Mouse (Mus musculus) hindbrain, embryonic 15.5 days (tissue): ENCODE data around the gene Elmsan1. TPM values are rescaled to one million over a fixed set of nuclear protein-coding genes. Genes with fewer than 3 reads are reported as not detected.
"Not testable (repeated sequence)": the region's sequence is repeated elsewhere in the genome, so short reads cannot be mapped to it uniquely, and the experiment has no call there.

Experiments used
- ATAC-seq: fragments of 200-750 bp; cut with Nextera tagmentation; 2 replicates; pipeline ENCODE4 v1.8.0; 2017; ENCODE audit warnings: low read depth, moderate number of reproducible peaks, moderate TSS enrichment; ENCODE audit not compliant: low FRiP score
- H3K27ac ChIP-seq: fragments of 300-500 bp; sonication (generic); replicated peaks from 2 replicates; pipeline ENCODE4 v1.5.1; 2015; ENCODE audit warnings: mild to moderate bottlenecking, inconsistent platforms
- H3K27me3 ChIP-seq: fragments of 300-500 bp; sonication (generic); 2 replicates; pipeline ENCODE4 v1.6.1; 2015; ENCODE audit warnings: control low read depth, inconsistent platforms
- H3K36me3 ChIP-seq: fragments of 300-500 bp; sonication (generic); 2 replicates; pipeline ENCODE4 v1.6.1; 2015; ENCODE audit warnings: control low read depth, inconsistent platforms
- H3K4me1 ChIP-seq: fragments of 300-500 bp; sonication (generic); replicated peaks from 2 replicates; pipeline ENCODE4 v1.6.1; 2015; ENCODE audit warnings: control low read depth, inconsistent platforms
- H3K4me2 ChIP-seq: fragments of 300-500 bp; sonication (generic); 2 replicates; pipeline ENCODE4 v1.6.1; 2015; ENCODE audit warnings: moderate library complexity, mild to moderate bottlenecking, inconsistent platforms
- H3K4me3 ChIP-seq: fragments of 300-500 bp; sonication (generic); 2 replicates; pipeline ENCODE4 v1.5.1; 2015; ENCODE audit warnings: mild to moderate bottlenecking, inconsistent platforms
- H3K9ac ChIP-seq: fragments of 300-500 bp; sonication (generic); 2 replicates; pipeline ENCODE4 v1.6.1; 2015; ENCODE audit warnings: inconsistent platforms
- H3K9me3 ChIP-seq: fragments of 300-500 bp; sonication (generic); 2 replicates; pipeline ENCODE4 v1.6.1; 2016; ENCODE audit warnings: control low read depth, inconsistent platforms
- WGBS: fragments of 180-500 bp; shearing (Covaris S2); methylation state at CpG from one replicate; pipeline ENCODE4 v1.1.7; 2015; 5-methylcytosine and 5-hydroxymethylcytosine counted together
- polyA plus RNA-seq: library from polyadenylated mRNA; unstranded; fragments of >200 nt; fragmentation: Nextera tagmentation; extraction: Ambion mirVana; gene quantifications from 2 replicates; pipeline ENCODE4 v1.2.1, GENCODE M21; 2015

Gene Elmsan1
- polyA plus RNA-seq = 4.5 and 4.9 TPM in 2 replicates

- no peaks in the 10 kb centered on the region for H3K9me3 ChIP-seq
- H3K27me3 ChIP-seq = no peaks in the 10 kb centered on the region
- peak within 1 kb of the TSS; percentile 67 for H3K9ac ChIP-seq
- H3K36me3 ChIP-seq = no peaks in the 10 kb centered on the region
- under 1% methylated on average over 77 of the region's 82 CpGs for WGBS
- peak within 1 kb of the TSS; percentile 77 for H3K4me3 ChIP-seq
- peak within 1 kb of the TSS; percentile 99 for H3K4me2 ChIP-seq
- H3K27ac ChIP-seq = peak within 1 kb of the TSS; percentile 74
- peaks cover 49% of the 10 kb centered on the region for H3K4me1 ChIP-seq
- peak; percentile 83 for ATAC-seq
Observed at GRCm38 (mm10) chr12:84218289-84219120, at the start of gene Elmsan1. Gene Elmsan1 (minus strand): TSS chr12:84218881.

DNA sequence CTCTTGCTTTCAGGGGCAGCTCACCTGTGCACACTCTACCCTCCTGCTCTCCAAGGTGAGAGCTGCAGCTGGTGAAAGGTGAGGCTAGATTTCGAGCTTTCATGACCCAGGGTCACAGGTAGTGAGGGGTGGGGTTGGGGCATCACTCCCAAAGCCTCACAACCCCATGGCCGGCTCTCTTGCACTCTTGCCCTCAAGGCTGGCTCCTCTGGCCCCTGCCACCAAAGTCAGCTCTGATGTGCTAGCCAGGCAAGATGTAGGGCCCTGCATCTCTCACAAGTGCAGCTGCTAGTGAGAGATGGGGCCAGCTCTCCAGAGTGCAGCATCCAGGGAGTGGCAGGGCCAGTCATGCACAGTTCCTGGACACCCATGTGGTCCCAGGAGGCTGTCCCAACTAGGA is 48.6 kb upstream of the Elmsan1 start:
- H3K4me2 ChIP-seq = no peak overlapping the region
- no peak for ATAC-seq
- H3K9ac ChIP-seq = no peak overlapping the region
- no peak overlapping the region for H3K4me3 ChIP-seq
- H3K9me3 ChIP-seq = no peaks in the 10 kb centered on the region
- H3K4me1 ChIP-seq = no peaks in the 10 kb centered on the region
- no peak overlapping the region for H3K27ac ChIP-seq
- 75% methylated on average over 2 of the region's 2 CpGs for WGBS
- no peaks in the 10 kb centered on the region for H3K36me3 ChIP-seq
- no peaks in the 10 kb centered on the region for H3K27me3 ChIP-seq

DNA sequence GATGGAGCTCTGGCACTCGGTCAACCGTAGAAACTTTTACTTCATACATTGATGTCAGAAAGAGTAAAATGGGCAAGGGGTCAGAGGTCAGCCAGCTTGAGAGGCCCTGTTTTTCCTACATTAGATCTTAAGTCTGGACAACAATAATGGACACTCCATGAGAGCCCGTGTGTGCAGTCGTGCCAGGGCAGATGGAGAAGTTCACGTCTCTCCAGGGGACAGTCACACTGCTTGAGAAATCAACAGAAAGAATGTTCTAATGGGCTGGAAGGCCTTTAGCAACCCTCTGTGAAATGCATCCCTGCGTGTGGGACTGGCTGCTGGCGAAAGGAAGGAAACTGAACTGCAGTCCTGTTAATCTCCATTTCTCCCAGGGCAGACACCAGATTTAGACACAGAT is 41.7 kb upstream of the Elmsan1 start:
- H3K4me1 ChIP-seq = no peaks in the 10 kb centered on the region
- H3K27ac ChIP-seq = no peak overlapping the region
- H3K9me3 ChIP-seq = no peaks in the 10 kb centered on the region
- WGBS = 21% methylated on average over 7 of the region's 7 CpGs
- H3K4me2 ChIP-seq = no peak overlapping the region
- no peak overlapping the region for H3K9ac ChIP-seq
- no peaks in the 10 kb centered on the region for H3K36me3 ChIP-seq
- H3K4me3 ChIP-seq = no peak overlapping the region
- H3K27me3 ChIP-seq = no peaks in the 10 kb centered on the region
- ATAC-seq = no peak

DNA sequence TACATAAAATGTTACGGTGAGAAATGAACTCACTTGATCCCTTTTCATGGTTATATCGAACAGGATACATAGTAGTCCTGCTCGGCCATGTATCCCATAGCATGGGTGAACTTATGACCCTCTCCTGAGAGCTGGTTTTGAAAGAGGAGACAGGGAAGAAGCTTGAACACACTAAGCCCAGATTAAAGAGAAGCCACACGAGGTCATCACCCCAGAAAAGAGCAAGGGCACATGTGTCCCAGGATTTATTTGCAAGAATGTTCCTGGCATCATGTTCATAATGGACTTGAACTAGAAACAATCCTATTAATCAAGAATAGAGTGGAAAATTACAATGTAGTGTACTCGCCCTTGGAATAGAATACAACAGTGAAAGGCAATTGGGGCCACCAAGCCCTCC is 36.2 kb upstream of the Elmsan1 start:
- Histone ChIP-seq H3K36me3 (no peaks in the 10 kb centered on the region), H3K27ac (no peak overlapping the region), H3K4me2 (no peak overlapping the region), H3K9ac (no peak overlapping the region), H3K9me3 (no peaks in the 10 kb centered on the region), H3K4me1 (no peaks in the 10 kb centered on the region), H3K27me3 (no peaks in the 10 kb centered on the region), H3K4me3 (no peak overlapping the region)
- no peak for ATAC-seq
- 79% methylated on average over 5 of the region's 5 CpGs for WGBS

GRCm38 (mm10) chr12:84252811-84253210 is 34.1 kb upstream of the Elmsan1 start:
- Histone ChIP-seq H3K27ac (no peak overlapping the region), H3K4me1 (no peaks in the 10 kb centered on the region), H3K4me3 (no peak overlapping the region), H3K36me3 (no peaks in the 10 kb centered on the region), H3K9ac (no peak overlapping the region), H3K4me2 (no peak overlapping the region), H3K27me3 (no peaks in the 10 kb centered on the region), H3K9me3 (no peaks in the 10 kb centered on the region)
- WGBS = 90% methylated on average over 5 of the region's 5 CpGs
- ATAC-seq = no peak

GRCm38 (mm10) chr12:84249217-84249616 is 30.5 kb upstream of the Elmsan1 start:
- ATAC-seq = no peak
- Histone ChIP-seq H3K4me3 (no peak overlapping the region), H3K4me2 (no peak overlapping the region), H3K36me3 (no peaks in the 10 kb centered on the region), H3K9ac (no peak overlapping the region), H3K4me1 (no peaks in the 10 kb centered on the region), H3K27ac (no peak overlapping the region), H3K27me3 (no peaks in the 10 kb centered on the region), H3K9me3 (no peaks in the 10 kb centered on the region)
- 6% methylated on average over 3 of the region's 3 CpGs for WGBS

DNA sequence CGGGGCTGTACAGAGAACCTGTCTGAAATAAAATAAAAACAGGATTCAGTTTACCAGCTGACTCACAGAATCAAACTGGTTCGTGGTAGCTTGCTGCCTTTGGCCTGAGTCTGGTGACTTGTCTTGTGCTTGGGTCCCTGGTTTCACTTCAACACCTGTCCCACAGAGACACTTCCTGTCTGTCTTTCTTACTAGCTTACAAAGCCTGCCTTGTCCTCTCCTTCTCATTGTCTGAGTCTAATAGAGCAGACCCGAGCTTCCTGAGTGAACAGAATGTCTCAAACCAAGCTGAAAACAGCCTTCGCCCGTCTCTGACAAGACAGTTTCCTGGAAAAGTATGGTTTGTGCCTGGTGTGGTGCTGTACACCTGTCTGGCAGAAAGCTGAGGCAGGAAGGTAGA is 27.0 kb upstream of the Elmsan1 start:
- H3K9ac ChIP-seq = no peak overlapping the region
- WGBS = 63% methylated on average over 5 of the region's 5 CpGs
- no peaks in the 10 kb centered on the region for H3K36me3 ChIP-seq
- H3K4me1 ChIP-seq = no peaks in the 10 kb centered on the region
- H3K27ac ChIP-seq = no peak overlapping the region
- H3K9me3 ChIP-seq = no peaks in the 10 kb centered on the region
- H3K4me3 ChIP-seq = no peak overlapping the region
- no peak for ATAC-seq
- no peaks in the 10 kb centered on the region for H3K27me3 ChIP-seq
- no peak overlapping the region for H3K4me2 ChIP-seq

DNA sequence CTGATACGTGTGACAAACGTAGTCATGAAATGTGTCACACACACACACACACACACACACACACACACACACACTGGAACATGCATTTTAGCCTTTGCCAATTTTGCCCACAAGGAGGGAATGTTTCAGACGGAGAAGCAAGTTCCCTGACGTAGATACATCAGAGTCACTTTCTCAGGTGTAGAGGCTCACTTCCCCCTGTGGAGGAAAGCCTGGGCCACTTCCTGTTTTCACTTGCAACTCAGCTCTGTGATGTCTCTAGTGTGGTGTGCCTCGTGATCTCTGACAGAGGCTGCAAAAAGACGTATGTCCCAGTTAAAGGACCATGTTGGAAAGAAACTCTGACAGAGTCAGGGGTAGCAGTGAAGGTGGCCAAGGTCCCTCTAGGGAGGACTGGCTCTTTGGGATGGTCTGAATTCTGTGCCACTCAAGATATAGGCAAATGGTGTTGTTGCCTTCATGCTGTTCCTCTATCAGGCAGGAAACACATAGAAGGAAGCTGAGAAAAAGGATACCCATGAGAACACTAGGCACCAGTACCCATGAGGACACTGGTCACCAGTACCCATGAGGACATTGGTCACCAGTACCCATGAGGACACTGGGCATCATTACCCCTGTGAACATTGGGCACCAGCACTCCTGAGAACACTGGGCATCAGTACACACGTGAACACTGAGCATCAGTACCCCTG is 24.5 kb upstream of the Elmsan1 start:
- 91% methylated on average over 7 of the region's 7 CpGs for WGBS
- Histone ChIP-seq H3K4me3 (no peak overlapping the region), H3K4me1 (no peaks in the 10 kb centered on the region), H3K27ac (no peak overlapping the region), H3K4me2 (no peak overlapping the region), H3K27me3 (no peaks in the 10 kb centered on the region), H3K9me3 (no peaks in the 10 kb centered on the region), H3K9ac (no peak overlapping the region), H3K36me3 (no peaks in the 10 kb centered on the region)
- no peak for ATAC-seq

DNA sequence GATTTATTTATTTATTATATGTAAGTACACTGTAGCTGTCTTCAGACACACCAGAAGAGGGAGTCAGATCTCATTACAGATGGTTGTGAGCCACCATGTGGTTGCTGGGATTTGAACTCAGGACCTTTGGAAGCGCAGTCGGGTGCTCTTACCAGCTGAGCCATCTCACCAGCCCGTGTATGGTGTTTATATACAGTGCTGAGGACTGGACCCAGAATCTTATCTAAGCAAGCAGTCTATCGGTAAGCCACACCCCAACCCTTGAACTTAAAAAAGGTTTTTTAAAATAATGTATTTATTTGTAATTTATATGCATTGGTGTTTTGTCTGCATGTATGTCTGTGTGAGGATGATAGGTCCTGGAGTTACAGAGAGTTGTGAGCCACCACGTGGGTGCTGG is 18.4 kb upstream of the Elmsan1 start:
- H3K36me3 ChIP-seq, H3K27me3 ChIP-seq, H3K4me2 ChIP-seq, H3K4me1 ChIP-seq, H3K27ac ChIP-seq, ATAC-seq, H3K4me3 ChIP-seq, H3K9me3 ChIP-seq, H3K9ac ChIP-seq: not testable (repeated sequence)
- WGBS = 94% methylated on average over 5 of the region's 5 CpGs

DNA sequence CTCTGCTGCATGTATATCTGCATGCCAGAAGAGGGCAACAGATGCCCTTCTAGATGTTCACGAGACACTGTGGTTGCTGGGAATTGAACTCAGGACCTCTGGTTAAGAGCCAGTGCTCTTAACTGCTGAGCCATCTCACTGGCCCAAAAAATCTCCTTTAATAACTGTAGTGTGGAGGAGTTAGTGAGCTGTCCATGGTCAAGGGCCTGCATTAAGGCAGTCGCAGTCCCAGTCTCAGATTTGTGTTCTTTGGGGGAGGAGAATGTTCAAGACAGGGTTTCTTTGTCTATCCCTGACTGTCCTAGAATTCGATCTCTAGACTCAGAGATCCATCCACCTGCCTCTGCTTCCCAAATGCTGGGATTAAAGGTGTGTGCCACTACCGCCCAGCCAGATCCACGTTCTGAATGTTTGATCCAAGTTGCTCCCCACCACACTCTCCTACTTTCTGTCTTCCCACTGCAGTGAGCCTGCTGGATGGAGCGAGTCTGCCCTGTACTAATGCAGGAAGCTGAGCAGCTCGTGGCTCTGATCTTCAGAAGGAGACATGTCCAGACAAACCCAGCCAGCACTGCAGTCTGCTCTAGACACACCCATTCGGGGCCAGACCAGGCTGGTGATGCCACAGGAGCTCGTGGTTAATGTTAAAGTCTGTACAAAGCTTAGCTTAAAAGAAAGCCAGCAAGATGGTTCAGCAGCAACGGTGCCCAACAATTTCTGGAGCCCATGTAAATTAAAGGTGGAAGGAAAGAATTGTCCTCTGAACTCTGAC is 17.5 kb upstream of the Elmsan1 start:
- H3K4me2 ChIP-seq = no peak overlapping the region
- H3K4me1 ChIP-seq = no peaks in the 10 kb centered on the region

DNA sequence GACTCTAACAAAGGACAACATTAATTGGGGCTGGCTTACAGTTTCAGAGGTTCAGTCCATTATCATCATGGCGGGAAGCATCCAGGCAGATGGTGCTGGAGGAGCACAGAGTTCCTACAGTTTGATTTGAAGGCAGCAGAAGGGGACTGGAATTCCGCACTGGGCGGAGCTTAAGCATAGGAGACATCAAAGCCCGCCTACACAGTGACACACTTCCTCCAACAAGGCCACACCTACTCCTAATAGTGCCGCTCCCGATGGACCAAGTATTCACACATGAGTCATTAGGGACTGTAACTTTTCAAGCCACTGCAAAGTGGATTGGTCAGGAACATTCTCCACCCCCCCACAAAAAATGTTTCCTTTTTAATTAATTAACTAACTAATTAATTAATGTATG is 16.9 kb upstream of the Elmsan1 start:
- ATAC-seq = no peak
- H3K4me1 ChIP-seq = no peaks in the 10 kb centered on the region
- no peaks in the 10 kb centered on the region for H3K27me3 ChIP-seq
- H3K4me2 ChIP-seq = no peak overlapping the region
- no peak overlapping the region for H3K4me3 ChIP-seq
- H3K36me3 ChIP-seq = no peaks in the 10 kb centered on the region
- H3K27ac ChIP-seq = no peak overlapping the region
- H3K9ac ChIP-seq = no peak overlapping the region
- 97% methylated on average over 6 of the region's 6 CpGs for WGBS
- H3K9me3 ChIP-seq = no peaks in the 10 kb centered on the region

More for the DNA sequence above, 17.5 kb upstream of the Elmsan1 start:
- H3K4me3 ChIP-seq = no peak overlapping the region
- H3K9ac ChIP-seq = no peak overlapping the region
- H3K9me3 ChIP-seq = no peaks in the 10 kb centered on the region
- no peaks in the 10 kb centered on the region for H3K36me3 ChIP-seq
- ATAC-seq = no peak
- no peak overlapping the region for H3K27ac ChIP-seq
- 87% methylated on average over 10 of the region's 10 CpGs for WGBS
- H3K27me3 ChIP-seq = no peaks in the 10 kb centered on the region

DNA sequence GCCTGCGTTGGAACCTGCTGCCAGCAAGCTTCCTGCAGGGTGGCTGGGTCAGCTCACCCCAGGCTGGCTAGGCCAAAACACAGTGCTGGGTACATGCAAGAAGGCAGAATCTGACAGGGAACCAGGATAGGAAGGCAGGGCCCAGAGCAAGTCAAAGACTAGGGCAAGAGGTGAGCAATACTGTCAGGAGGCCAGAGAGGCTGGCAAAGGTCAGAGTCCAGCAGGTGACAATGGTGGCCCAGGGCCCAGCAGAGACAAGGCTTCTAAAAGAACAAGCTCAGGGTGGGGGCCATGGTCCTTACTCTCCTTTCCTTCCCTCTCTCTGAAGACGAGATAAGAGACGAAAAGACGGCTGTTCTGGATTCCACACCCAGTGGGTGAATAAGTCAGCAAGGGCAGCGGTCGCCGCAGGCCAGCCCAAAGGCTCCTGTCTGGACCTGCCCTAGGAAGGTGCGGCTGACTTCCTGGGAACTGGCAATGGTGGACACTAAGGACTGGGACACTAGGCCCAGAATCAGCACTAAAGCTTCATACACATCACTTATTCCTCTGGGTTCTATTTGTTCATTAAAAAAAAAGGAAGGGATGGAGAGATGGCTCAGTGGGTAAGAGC is 14.9 kb upstream of the Elmsan1 start:
- Histone ChIP-seq H3K4me1 (no peaks in the 10 kb centered on the region), H3K27ac (no peak overlapping the region), H3K4me3 (no peak overlapping the region), H3K9me3 (no peaks in the 10 kb centered on the region), H3K9ac (no peak overlapping the region), H3K27me3 (no peaks in the 10 kb centered on the region), H3K36me3 (no peaks in the 10 kb centered on the region), H3K4me2 (no peak overlapping the region)
- WGBS = 93% methylated on average over 8 of the region's 8 CpGs
- ATAC-seq = no peak
